Mouse (Mus musculus): ENCODE results near the gene Lrrc28.

GRCm38 (mm10) chr7:67551242-67551641 lies 93.8 kb downstream of the Lrrc28 start:
- TF ChIP-seq TAL1 (conservative IDR thresholded peaks at IDR 0.05; ENCODE audit: low read depth, low read length): no peak
- TF ChIP-seq CTCF (IDR thresholded peaks at IDR 0.05; ENCODE audit: low read depth, low read length): no peak
- TF ChIP-seq GATA1 (IDR thresholded peaks at IDR 0.05; ENCODE audit: borderline replicate concordance, low read length): no peak
